Mouse (Mus musculus) thymus, adult 2 months (tissue): ENCODE measurements around the gene Bard1.

Experiments used
- CTCF ChIP-seq: fragments of 200-500 bp; IDR thresholded peaks from 2 replicates; pipeline ENCODE4 v1.5.1; 2012; ENCODE audit warnings: mild to moderate bottlenecking, control low read depth, low read length, moderate library complexity, borderline replicate concordance; ENCODE audit not compliant: control insufficient read depth, poor library complexity, insufficient read depth; ENCODE audit errors: extremely low read depth
- POLR2A ChIP-seq: fragments of 200-500 bp; IDR thresholded peaks from 2 replicates; pipeline ENCODE4 v1.6.1; 2012; ENCODE audit warnings: mild to moderate bottlenecking, low read length, control low read depth, moderate library complexity; ENCODE audit not compliant: control insufficient read depth, poor library complexity, insufficient read depth; ENCODE audit errors: extremely low read depth

DNA sequence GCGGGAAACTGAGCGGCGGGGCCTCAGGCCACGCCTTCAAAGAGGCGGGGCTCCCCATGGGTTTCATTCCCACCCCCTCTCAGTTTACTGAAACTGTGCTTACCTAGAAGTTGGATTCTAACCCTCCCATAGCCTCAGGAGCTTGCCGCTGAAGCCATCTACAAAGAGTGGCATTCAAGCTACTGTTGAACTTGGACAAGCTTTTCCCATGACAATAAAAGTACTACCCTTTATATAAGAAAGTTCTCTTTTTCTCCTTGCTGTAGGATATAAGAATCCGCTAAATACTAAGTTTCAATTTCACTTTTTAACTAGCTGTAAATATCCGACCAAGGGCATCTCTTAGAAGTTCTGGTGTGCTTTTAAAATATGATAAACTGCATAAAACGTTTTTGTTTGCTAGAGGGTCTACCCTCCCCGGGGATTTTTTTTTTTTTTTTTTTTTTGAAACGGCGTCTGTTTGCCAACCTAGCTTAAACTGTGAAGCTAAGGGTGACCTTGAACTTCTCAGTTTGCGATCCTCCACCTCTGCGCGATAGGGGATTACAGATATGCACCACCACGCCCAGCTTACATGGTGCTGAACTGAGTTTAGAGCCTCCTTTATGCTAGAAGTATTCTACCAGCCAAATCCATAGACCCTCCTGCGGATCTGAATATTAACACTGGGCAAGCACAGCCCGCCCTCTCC is 373 bp upstream of the Bard1 start:
- no peak for TF ChIP-seq CTCF
- no peak for TF ChIP-seq POLR2A
